Mouse (Mus musculus) erythroblast, embryonic 14.5 days (primary cell): ENCODE measurements around the gene Gdpd1. TPM values are rescaled to one million over a fixed set of nuclear protein-coding genes. Genes with fewer than 3 reads are reported as not detected.
"Not testable (repeated sequence)": the region's sequence is repeated elsewhere in the genome, so short reads cannot be mapped to it uniquely, and the experiment has no call there.

ENCODE experiments used
- H3K27me3 ChIP-seq: 2 replicates; pipeline ENCODE4 v1.6.1; 2012; ENCODE audit warnings: inconsistent platforms; ENCODE audit not compliant: control insufficient read depth
- H3K36me3 ChIP-seq: 2 replicates; pipeline ENCODE4 v1.6.1; 2012; ENCODE audit warnings: mild to moderate bottlenecking, inconsistent platforms; ENCODE audit not compliant: control insufficient read depth
- H3K4me1 ChIP-seq: 2 replicates; pipeline ENCODE4 v1.6.1; 2012; ENCODE audit warnings: inconsistent platforms; ENCODE audit not compliant: control insufficient read depth
- H3K4me3 ChIP-seq: replicated peaks from 2 replicates; pipeline ENCODE3; 2012; ENCODE audit warnings: moderate library complexity, mild to moderate bottlenecking, inconsistent platforms
- H3K9me3 ChIP-seq: 2 replicates; pipeline ENCODE4 v1.6.1; 2012; ENCODE audit warnings: low read length, inconsistent platforms, mixed read lengths; ENCODE audit not compliant: control insufficient read depth
- GATA1 ChIP-seq: IDR thresholded peaks from 2 replicates; pipeline ENCODE4 v1.6.1; 2012; ENCODE audit warnings: low read length, inconsistent platforms, mixed read lengths
- TAL1 ChIP-seq: IDR thresholded peaks from 3 replicates; pipeline ENCODE4 v1.6.1; 2012; ENCODE audit warnings: low read length, inconsistent platforms, mixed read lengths
- polyA plus RNA-seq: library from polyadenylated mRNA; stranded (reverse); fragments of >175 nt; gene quantifications from 2 replicates; pipeline ENCODE4 v1.2.3, GENCODE M21; 2012

The Gdpd1 gene
- polyA plus RNA-seq, 1 experiment, result 0.19 TPM

- TF ChIP-seq GATA1 (no peak), TAL1 (no peak)
These were observed 45.6 kb downstream of the Gdpd1 start for GRCm38 (mm10) chr11:87028212-87028611.

GRCm38 (mm10) chr11:87026096-87026875 lies 47.6 kb downstream of the Gdpd1 start:
- H3K4me1 ChIP-seq, result peaks cover 7% of the 10 kb centered on the region
- TF ChIP-seq GATA1 (no peak), TAL1 (no peak)
- H3K36me3 ChIP-seq, result no peaks in the 10 kb centered on the region

More at GRCm38 (mm10) chr11:87028212-87028611, 45.6 kb downstream of the Gdpd1 start:
- Histone ChIP-seq H3K4me1 (peaks cover 6% of the 10 kb centered on the region), H3K36me3 (no peaks in the 10 kb centered on the region), H3K27me3 (no peaks in the 10 kb centered on the region), H3K9me3 (no peaks in the 10 kb centered on the region), H3K4me3 (no peak overlapping the region)

GRCm38 (mm10) chr11:87025351-87025750 lies 48.5 kb downstream of the Gdpd1 start:
- peaks cover 7% of the 10 kb centered on the region for H3K4me1 ChIP-seq
- no peaks in the 10 kb centered on the region for H3K27me3 ChIP-seq
- H3K36me3 ChIP-seq, result no peaks in the 10 kb centered on the region
- peaks cover 4% of the 10 kb centered on the region for H3K9me3 ChIP-seq
- H3K4me3 ChIP-seq, result no peak overlapping the region
- TF ChIP-seq GATA1 (no peak), TAL1 (no peak)

More at GRCm38 (mm10) chr11:87026096-87026875, 47.6 kb downstream of the Gdpd1 start:
- Histone ChIP-seq H3K9me3 (peaks cover 2% of the 10 kb centered on the region; the same call in 1 of the 2 replicates), H3K27me3 (no peaks in the 10 kb centered on the region), H3K4me3 (no peak overlapping the region)

GRCm38 (mm10) chr11:87023240-87023639 lies 50.6 kb downstream of the Gdpd1 start:
- not testable (repeated sequence) for H3K9me3 ChIP-seq, H3K4me3 ChIP-seq, H3K4me1 ChIP-seq, H3K27me3 ChIP-seq, H3K36me3 ChIP-seq

GRCm38 (mm10) chr11:87022765-87023164 lies 51.1 kb downstream of the Gdpd1 start:
- Histone ChIP-seq H3K9me3 (peaks cover 6% of the 10 kb centered on the region), H3K4me1 (peaks cover 3% of the 10 kb centered on the region; the same call in 1 of the 2 replicates), H3K27me3 (no peaks in the 10 kb centered on the region), H3K4me3 (no peak overlapping the region), H3K36me3 (no peaks in the 10 kb centered on the region)
- TF ChIP-seq TAL1 (no peak), GATA1 (no peak)

- Histone ChIP-seq H3K27me3 (no peaks in the 10 kb centered on the region), H3K36me3 (no peaks in the 10 kb centered on the region), H3K4me1 (peaks cover 3% of the 10 kb centered on the region; the same call in 1 of the 2 replicates), H3K4me3 (no peak overlapping the region), H3K9me3 (peaks cover 6% of the 10 kb centered on the region)
- TF ChIP-seq TAL1, result no peak
- no peak for TF ChIP-seq GATA1
These were observed 52.3 kb downstream of the Gdpd1 start for GRCm38 (mm10) chr11:87021551-87021950.

- TF ChIP-seq TAL1 (no peak), GATA1 (no peak)
- Histone ChIP-seq H3K27me3 (no peaks in the 10 kb centered on the region), H3K4me1 (peaks cover 3% of the 10 kb centered on the region; the same call in 1 of the 2 replicates), H3K4me3 (no peak overlapping the region), H3K36me3 (no peaks in the 10 kb centered on the region), H3K9me3 (peaks cover 6% of the 10 kb centered on the region)
These were observed 53.4 kb downstream of the Gdpd1 start for GRCm38 (mm10) chr11:87020449-87020848.

- Histone ChIP-seq H3K27me3 (no peaks in the 10 kb centered on the region), H3K36me3 (no peaks in the 10 kb centered on the region), H3K4me1 (peaks cover 3% of the 10 kb centered on the region; the same call in 1 of the 2 replicates), H3K4me3 (no peak overlapping the region), H3K9me3 (peaks cover 6% of the 10 kb centered on the region)
- TF ChIP-seq TAL1 (no peak), GATA1 (no peak)
These were observed 54.4 kb downstream of the Gdpd1 start for GRCm38 (mm10) chr11:87019431-87019830.

GRCm38 (mm10) chr11:87018081-87018480 lies 55.8 kb downstream of the Gdpd1 start:
- Histone ChIP-seq H3K36me3 (no peaks in the 10 kb centered on the region), H3K4me3 (no peak overlapping the region), H3K27me3 (no peaks in the 10 kb centered on the region), H3K9me3 (peaks cover 6% of the 10 kb centered on the region), H3K4me1 (peaks cover 2% of the 10 kb centered on the region; the same call in 1 of the 2 replicates)
- TF ChIP-seq TAL1, result no peak
- no peak for TF ChIP-seq GATA1

GRCm38 (mm10) chr11:87015691-87016090 lies 58.2 kb downstream of the Gdpd1 start:
- H3K36me3 ChIP-seq, result no peaks in the 10 kb centered on the region
- H3K4me3 ChIP-seq, result no peak overlapping the region
- H3K4me1 ChIP-seq, result no peaks in the 10 kb centered on the region
- no peaks in the 10 kb centered on the region for H3K27me3 ChIP-seq
- no peak for TF ChIP-seq TAL1
- no peak for TF ChIP-seq GATA1
- peaks cover 3% of the 10 kb centered on the region for H3K9me3 ChIP-seq
